In genomic region chr13:27523156-27523555, GRCm38 (mm10) we compare ENCODE assay signal across 40 mouse cellular contexts. TPM values are rescaled to one million over a fixed set of nuclear protein-coding genes. Genes with fewer than 3 reads are reported as not detected.
"Had no signal": no experiment of that assay in that cellular context is flagged by ENCODE, and none has a peak within 500 bp of the region (broad histone marks: within the 10 kb centered on the region; RNA-seq: fewer than 3 reads in every experiment).

No protein-coding gene starts in this region.

- H3K9ac ChIP-seq: embryonic facial prominence, embryonic 12.5 days; embryonic facial prominence, embryonic 13.5 days; embryonic facial prominence, embryonic 15.5 days; forebrain, embryonic 12.5 days; forebrain, embryonic 13.5 days; forebrain, embryonic 15.5 days; forebrain, postnatal 0 days had no signal

- H3K4me1 ChIP-seq: embryonic facial prominence, embryonic 10.5 days; embryonic facial prominence, embryonic 12.5 days; embryonic facial prominence, embryonic 13.5 days; embryonic facial prominence, embryonic 15.5 days; forebrain, embryonic 10.5 days; forebrain, embryonic 12.5 days; forebrain, embryonic 13.5 days; forebrain, embryonic 15.5 days; heart, embryonic 10.5 days had no signal

- H3K27me3 ChIP-seq: embryonic facial prominence, embryonic 12.5 days; embryonic facial prominence, embryonic 13.5 days; embryonic facial prominence, embryonic 15.5 days; forebrain, embryonic 12.5 days; forebrain, embryonic 13.5 days; forebrain, embryonic 15.5 days had no signal

- H3K27ac ChIP-seq: embryonic facial prominence, embryonic 10.5 days; embryonic facial prominence, embryonic 12.5 days; embryonic facial prominence, embryonic 13.5 days; embryonic facial prominence, embryonic 15.5 days; forebrain, embryonic 10.5 days; forebrain, embryonic 12.5 days; forebrain, embryonic 13.5 days; forebrain, embryonic 15.5 days; gastrocnemius, adult 2 months; heart, adult 2 months; heart, embryonic 10.5 days had no signal

- DNase-seq: cerebellum, adult 9-10 months; cerebellum, adult 9-11 months; cerebellum, postnatal 10 days; cerebellum, postnatal 14 days; cerebellum, postnatal 25 days; cerebellum, postnatal 36 days; embryo, embryonic 11 days; forebrain, postnatal 0 days; gastrocnemius, adult 2 months; gastrocnemius, postnatal 10 days; gastrocnemius, postnatal 14 days; gastrocnemius, postnatal 25 days; gastrocnemius, postnatal 36 days; heart, adult 11 months; heart, adult 18-20 months; heart, adult 2 months had no signal

- H3K9me3 ChIP-seq: embryonic facial prominence, embryonic 10.5 days; embryonic facial prominence, embryonic 12.5 days; embryonic facial prominence, embryonic 13.5 days; embryonic facial prominence, embryonic 15.5 days; forebrain, embryonic 10.5 days; forebrain, embryonic 12.5 days; forebrain, embryonic 13.5 days; forebrain, embryonic 15.5 days; heart, embryonic 10.5 days had no signal

- H3K36me3 ChIP-seq: embryonic facial prominence, embryonic 10.5 days; embryonic facial prominence, embryonic 12.5 days; embryonic facial prominence, embryonic 13.5 days; embryonic facial prominence, embryonic 15.5 days; forebrain, embryonic 10.5 days; forebrain, embryonic 12.5 days; forebrain, embryonic 15.5 days; heart, embryonic 10.5 days had no signal

- H3K4me3 ChIP-seq: embryonic facial prominence, embryonic 10.5 days; embryonic facial prominence, embryonic 12.5 days; embryonic facial prominence, embryonic 13.5 days; embryonic facial prominence, embryonic 15.5 days; erythroblast, embryonic 14.5 days; forebrain, embryonic 10.5 days; forebrain, embryonic 12.5 days; forebrain, embryonic 13.5 days; forebrain, embryonic 15.5 days; gastrocnemius, adult 2 months; heart, adult 2 months; heart, embryonic 10.5 days had no signal

- H3K4me2 ChIP-seq: embryonic facial prominence, embryonic 12.5 days; embryonic facial prominence, embryonic 13.5 days; embryonic facial prominence, embryonic 15.5 days; forebrain, embryonic 12.5 days; forebrain, embryonic 13.5 days; forebrain, embryonic 15.5 days had no signal

RNA-seq across cellular contexts. Expression of gene Prl8a8, which starts 10.1 kb away (rescaled TPM):
- total RNA-seq: common myeloid progenitor, adult 5-6 weeks; forebrain, postnatal 0 days; gastrocnemius, adult 18-20 months; gastrocnemius, adult 2 months; gastrocnemius, adult 8-10 months; gastrocnemius, postnatal 10 days; gastrocnemius, postnatal 14 days; gastrocnemius, postnatal 25 days; gastrocnemius, postnatal 36 days; gastrocnemius, postnatal 4 days; granulocyte monocyte progenitor cell, adult 5-6 weeks; heart, adult 18-20 months; heart, adult 2 months; heart, adult 8-10 months had no signal
- polyA plus RNA-seq: cortical plate, adult 2 months; embryonic facial prominence, embryonic 10.5 days; embryonic facial prominence, embryonic 11.5 days; embryonic facial prominence, embryonic 12.5 days; embryonic facial prominence, embryonic 13.5 days; embryonic facial prominence, embryonic 14.5 days; embryonic facial prominence, embryonic 15.5 days; erythroblast, embryonic 14.5 days; forebrain, embryonic 10.5 days; forebrain, embryonic 11.5 days; forebrain, embryonic 12.5 days; forebrain, embryonic 13.5 days; forebrain, embryonic 14.5 days; forebrain, embryonic 15.5 days; forebrain, embryonic 16.5 days; forebrain, postnatal 0 days; gonadal fat pad, adult 2 months; heart, adult 2 months; heart, embryonic 10.5 days had no signal

RNA-seq across cellular contexts. Expression of gene Prl8a9, which starts 41.2 kb away (rescaled TPM):
- total RNA-seq: common myeloid progenitor, adult 5-6 weeks; forebrain, postnatal 0 days; gastrocnemius, adult 18-20 months; gastrocnemius, adult 2 months; gastrocnemius, adult 8-10 months; gastrocnemius, postnatal 10 days; gastrocnemius, postnatal 14 days; gastrocnemius, postnatal 25 days; gastrocnemius, postnatal 36 days; gastrocnemius, postnatal 4 days; granulocyte monocyte progenitor cell, adult 5-6 weeks; heart, adult 18-20 months; heart, adult 2 months; heart, adult 8-10 months had no signal
- polyA plus RNA-seq: cortical plate, adult 2 months; embryonic facial prominence, embryonic 10.5 days; embryonic facial prominence, embryonic 11.5 days; embryonic facial prominence, embryonic 12.5 days; embryonic facial prominence, embryonic 13.5 days; embryonic facial prominence, embryonic 14.5 days; embryonic facial prominence, embryonic 15.5 days; erythroblast, embryonic 14.5 days; forebrain, embryonic 10.5 days; forebrain, embryonic 11.5 days; forebrain, embryonic 12.5 days; forebrain, embryonic 13.5 days; forebrain, embryonic 14.5 days; forebrain, embryonic 15.5 days; forebrain, embryonic 16.5 days; forebrain, postnatal 0 days; gonadal fat pad, adult 2 months; heart, adult 2 months; heart, embryonic 10.5 days had no signal

RNA-seq across cellular contexts. Expression of gene Prl8a1, which starts 58.8 kb away (rescaled TPM):
- total RNA-seq: common myeloid progenitor, adult 5-6 weeks; forebrain, postnatal 0 days; gastrocnemius, adult 18-20 months; gastrocnemius, adult 2 months; gastrocnemius, adult 8-10 months; gastrocnemius, postnatal 10 days; gastrocnemius, postnatal 14 days; gastrocnemius, postnatal 25 days; gastrocnemius, postnatal 36 days; gastrocnemius, postnatal 4 days; granulocyte monocyte progenitor cell, adult 5-6 weeks; heart, adult 18-20 months; heart, adult 2 months; heart, adult 8-10 months had no signal
- polyA plus RNA-seq: cortical plate, adult 2 months; embryonic facial prominence, embryonic 10.5 days; embryonic facial prominence, embryonic 11.5 days; embryonic facial prominence, embryonic 12.5 days; embryonic facial prominence, embryonic 13.5 days; embryonic facial prominence, embryonic 14.5 days; embryonic facial prominence, embryonic 15.5 days; erythroblast, embryonic 14.5 days; forebrain, embryonic 10.5 days; forebrain, embryonic 11.5 days; forebrain, embryonic 12.5 days; forebrain, embryonic 13.5 days; forebrain, embryonic 14.5 days; forebrain, embryonic 15.5 days; forebrain, embryonic 16.5 days; forebrain, postnatal 0 days; frontal cortex, adult 2 months; gonadal fat pad, adult 2 months; heart, adult 2 months; heart, embryonic 10.5 days had no signal
